Mouse (Mus musculus) adrenal gland, postnatal 25 days (tissue): ENCODE results near the gene Ext2. TPM values are rescaled to one million over a fixed set of nuclear protein-coding genes. Genes with fewer than 3 reads are reported as not detected.
A peak's percentile ranks its signal among the peaks of the same experiment; 100 is the strongest.

ENCODE experiments used
- DNase-seq: peaks from one replicate; pipeline ENCODE4 v3.0.0; 2021; ENCODE audit warnings: mixed read lengths
- total RNA-seq: library from RNA; stranded (reverse); gene quantifications from 2 replicates; pipeline ENCODE4 v1.2.3, GENCODE M21; 2021

Ext2 gene
- total RNA-seq, 1 experiment from 2014 or later, result 101 TPM

DNA sequence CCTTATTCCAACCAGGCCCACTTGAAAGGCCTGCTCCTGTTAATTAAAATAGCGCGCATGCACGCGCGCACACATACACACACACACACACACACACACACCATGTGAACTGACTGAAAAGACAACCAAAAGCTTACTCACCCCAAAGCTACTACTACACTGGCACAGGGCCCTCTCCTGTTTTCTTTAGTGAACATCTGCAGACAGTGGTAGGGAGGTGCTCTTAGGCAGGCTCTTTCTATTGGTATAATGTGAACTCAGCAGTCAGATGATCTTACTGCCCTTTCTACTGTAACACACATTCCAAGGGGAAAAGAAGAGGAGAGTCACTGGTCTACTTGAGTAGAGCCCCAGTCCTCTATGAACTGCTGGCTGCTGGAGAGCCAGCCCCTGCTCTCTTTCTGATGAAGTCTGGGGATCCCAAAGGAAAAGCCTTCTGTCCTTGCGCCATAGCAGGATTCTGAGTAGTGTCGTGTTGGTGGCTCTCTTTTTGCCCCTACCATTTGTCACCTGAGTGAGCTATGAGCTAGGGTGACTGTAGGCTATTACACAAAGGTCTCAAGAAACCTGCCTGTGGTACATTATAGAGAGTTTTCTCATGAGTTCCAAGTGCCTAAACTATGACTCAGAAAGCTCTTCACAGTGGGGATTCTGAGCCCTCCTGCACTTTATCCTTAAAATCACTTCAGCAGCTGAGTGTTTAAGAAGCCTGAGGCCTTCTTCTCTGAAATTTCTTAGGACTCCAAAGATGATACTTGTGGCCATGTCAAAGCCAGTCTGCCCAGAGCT lies 45.9 kb downstream of the Ext2 start:
- no peak for DNase-seq

DNA sequence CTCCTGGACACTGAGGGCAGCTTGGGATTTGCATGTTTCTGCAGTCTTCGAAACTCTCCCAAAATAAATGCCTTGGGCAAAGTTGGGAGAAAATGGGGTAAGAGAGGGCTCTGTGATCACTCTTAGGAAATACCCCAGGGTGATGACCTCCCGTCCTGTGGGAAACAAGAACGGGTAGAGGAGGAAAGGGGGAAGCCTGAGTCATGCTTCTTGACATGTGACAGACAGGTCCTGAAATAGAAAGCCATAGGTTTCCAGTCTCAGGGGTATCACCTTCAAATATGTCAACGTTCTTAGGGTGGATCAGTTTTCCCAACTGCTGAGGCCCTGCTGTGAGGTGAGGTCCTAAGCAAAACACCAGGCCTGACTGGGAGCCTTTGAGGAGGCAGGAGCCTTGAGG lies 46.9 kb downstream of the Ext2 start:
- DNase-seq, result no peak

DNA sequence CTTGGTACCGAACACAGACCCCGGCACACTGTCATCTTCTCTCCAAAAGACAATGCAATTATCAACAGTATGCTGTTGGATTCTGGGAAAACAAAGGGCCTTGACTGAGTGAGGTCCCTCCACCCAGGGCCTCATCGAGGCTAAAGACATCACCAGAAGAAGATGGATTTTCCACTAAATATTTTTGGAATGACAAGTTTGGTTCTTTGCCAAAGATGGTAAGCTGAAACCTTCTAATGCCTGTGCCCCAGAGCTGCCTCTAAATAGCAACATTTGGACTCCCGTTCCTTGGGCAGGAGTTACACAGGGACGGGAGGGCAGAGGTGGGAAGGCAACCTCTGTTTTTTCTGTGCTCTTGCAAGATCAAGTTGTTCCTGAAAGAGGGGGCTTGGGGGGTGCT lies 47.4 kb downstream of the Ext2 start:
- DNase-seq, result no peak

DNA sequence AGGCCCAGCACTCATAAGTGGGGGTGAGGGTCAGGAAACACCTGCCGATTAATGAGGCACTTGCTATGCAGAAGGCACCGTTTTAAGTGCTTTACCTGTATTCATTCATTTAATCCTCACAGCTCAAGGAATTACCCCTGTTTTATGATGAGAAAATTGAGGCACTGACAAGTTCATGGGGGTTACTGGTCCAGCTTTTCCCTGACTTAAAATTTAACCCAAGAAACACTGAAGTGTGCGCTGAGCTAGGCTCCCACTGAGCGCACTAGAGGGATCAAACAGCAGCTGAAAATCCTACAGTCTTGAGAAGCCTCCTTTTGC lies 49.6 kb downstream of the Ext2 start:
- no peak for DNase-seq

DNA sequence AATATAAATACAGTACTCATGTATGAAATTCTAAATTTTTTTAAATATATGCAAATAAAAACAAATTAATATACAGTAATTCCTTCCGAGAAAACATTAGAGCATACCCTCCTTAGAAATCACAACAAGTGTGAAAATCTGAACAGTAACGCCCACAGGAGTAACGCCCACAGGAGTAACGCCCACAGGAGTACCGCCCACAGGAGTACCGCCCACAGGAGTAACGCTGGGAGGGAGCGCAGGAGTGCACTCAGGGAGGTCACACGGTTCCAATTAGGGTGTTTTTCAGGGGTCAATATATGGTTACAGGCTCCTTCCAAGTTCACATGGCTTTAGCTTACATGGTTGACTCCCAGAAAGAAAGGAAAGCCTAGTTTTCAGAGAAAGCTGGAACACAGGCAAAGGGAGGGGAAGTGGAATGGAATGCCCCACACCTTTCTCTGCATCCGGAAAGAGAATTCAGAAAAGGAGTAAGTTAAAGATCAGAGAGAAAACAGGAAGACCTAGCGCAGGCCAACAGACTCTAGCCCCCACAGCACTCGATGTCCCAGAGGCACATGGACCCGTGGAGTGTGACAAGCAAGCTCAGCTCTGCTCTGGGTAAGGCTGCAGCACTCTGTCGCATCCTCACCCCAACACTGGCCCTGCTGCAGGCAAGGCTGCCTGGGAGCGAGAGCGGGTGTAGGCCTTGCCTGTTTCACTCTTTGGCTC lies 50.2 kb downstream of the Ext2 start:
- DNase-seq, result no peak

DNA sequence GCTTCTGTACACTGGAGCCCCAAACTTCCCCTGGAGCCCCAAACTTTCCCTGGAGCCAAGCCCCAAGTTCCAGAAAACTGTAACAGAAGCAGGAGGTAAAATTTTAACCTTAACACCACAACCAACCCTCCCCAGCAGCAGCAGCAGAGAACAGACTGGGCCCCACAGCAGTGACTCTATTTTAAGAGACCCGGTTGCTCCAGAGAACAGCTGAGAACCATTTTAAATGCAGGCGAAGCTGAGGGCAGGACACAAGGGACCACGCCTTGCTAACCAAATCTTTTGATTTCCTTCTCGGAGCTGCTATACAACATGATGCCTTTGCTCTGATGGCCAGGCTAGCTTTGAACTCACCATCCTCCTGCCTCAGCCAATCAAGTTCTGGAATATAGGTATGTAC lies 51.5 kb downstream of the Ext2 start:
- no peak for DNase-seq

DNA sequence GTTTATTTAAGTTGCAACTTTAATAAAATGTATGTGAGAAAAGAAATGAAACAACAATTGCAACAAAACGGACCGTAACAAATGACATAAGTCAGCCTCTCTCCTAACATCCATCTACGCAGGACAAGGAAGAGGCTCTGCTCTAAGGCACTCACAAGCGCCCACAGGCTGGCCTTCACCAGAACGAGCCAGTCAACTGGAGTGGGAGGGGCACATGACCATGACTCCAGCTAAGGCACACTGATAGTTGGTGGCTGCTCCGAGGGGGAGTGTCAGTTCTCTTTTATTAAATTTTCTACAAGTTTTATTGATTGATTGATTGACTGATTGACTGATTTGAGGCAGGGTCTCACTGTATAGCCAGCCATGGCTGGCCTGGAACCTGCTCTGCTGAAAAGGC lies 52.5 kb downstream of the Ext2 start:
- DNase-seq, result peak; percentile 25

DNA sequence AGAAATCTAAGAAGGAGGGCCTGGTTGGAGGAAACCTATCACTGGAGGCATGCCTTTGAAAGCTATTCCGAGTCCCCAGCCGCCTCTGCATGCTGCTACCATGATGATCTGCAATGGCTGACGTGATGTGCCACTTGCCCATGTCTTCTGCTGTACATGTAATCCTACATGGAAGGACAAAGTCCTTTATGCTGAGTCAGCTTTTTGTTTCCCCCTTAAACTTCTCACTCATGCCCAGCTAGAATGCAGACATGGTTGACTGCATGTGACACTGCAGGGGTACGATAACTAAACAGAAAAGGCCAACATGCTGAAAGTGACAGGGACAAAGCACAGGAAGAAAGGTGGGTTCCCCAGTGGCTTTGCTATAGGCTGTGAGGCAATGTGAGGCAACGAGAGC lies 56.6 kb downstream of the Ext2 start:
- no peak for DNase-seq

DNA sequence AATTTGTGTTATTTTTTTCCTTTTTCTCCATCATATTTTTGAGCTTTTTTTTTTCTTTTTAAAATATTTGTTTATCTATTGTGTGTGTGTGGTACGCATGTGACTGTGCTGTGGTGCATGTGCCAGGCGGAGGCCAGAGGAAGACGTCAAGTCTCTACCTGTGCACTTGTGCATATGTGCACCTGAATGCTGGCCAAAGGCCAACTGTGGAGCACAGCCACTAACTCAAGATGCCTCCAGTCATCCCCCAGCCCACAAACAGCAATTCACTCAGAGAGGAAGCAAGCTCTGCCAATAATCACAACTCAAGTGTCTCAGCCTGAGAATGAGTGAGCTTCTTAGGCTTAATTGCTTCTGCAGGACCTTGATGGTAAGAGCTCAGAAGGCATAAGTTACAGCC lies 58.2 kb downstream of the Ext2 start:
- no peak for DNase-seq

DNA sequence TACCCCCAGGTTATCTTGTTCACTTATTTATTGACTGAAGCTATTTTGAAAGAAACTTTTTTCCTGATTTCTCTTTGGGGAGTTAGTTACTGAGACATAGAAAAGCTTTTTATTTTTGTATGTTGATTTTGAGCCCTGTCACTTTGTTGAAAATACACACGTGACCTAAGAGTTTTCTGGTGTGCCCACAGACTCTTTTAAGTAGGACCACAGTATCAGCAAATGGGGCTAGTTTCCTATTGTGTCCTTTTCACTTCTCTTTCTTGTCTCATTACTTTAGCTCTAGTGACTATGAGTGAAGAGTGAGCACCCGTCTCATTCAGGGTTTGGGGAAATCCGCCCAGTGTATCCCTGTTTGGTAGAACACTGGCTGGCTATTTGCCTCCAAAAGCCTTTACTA lies 62.0 kb downstream of the Ext2 start:
- no peak for DNase-seq

DNA sequence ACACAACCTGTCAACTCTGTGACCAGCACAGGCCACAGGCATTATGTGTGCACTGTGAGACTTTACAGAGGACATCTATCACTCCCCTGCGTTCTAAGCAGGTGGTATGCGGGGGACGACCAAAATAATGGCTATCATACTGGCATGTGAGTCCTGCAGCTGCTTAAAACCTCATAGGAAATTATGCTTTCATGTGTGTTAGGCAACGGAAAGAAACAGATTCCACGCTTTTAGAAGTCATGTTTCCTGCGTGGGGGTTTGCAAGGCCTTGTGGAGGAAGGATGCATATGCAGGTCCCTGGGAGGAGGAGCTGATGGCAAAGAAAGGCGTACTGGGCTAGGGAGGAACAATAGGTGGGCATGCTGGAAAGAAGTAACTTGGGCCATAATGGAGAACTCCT lies 63.2 kb downstream of the Ext2 start:
- DNase-seq, result no peak

DNA sequence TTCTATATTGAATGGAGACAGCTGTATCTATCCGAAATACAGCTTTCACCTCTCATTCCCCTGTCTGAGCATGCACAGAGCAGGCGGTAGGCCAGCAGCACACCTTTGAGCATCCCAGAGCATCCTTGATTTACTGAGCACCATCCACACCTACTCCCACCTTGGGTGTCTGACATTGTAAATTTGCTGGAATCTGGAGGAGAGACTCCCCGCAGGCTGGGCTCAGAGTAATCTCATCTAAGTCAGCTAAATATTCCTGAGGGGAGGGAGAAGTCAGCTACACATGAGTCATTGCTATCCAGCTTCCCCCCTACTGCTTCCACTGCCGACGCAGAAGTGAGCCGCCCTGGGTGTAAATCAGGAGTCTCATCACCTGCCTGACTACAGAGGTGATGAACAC lies 64.1 kb downstream of the Ext2 start:
- DNase-seq, result no peak

DNA sequence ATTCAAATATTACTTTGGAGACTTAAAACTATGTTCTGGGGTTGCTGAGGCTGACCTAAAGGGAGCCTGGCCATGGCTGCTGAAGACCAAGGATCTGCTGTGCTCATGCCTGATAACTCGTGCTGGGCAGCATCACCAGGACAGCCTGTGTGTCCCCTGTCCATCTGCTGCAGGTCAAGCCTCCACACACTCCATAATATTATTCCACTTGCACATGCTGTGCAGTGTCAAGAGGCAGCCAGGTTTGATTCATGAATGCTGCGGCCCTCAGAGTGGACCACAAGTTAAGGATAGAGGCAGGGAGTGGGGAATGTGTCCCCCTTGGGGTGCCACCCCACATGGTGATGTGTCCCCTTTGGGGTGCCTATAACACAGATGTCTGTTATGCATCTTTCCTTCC lies 68.0 kb downstream of the Ext2 start:
- no peak for DNase-seq

DNA sequence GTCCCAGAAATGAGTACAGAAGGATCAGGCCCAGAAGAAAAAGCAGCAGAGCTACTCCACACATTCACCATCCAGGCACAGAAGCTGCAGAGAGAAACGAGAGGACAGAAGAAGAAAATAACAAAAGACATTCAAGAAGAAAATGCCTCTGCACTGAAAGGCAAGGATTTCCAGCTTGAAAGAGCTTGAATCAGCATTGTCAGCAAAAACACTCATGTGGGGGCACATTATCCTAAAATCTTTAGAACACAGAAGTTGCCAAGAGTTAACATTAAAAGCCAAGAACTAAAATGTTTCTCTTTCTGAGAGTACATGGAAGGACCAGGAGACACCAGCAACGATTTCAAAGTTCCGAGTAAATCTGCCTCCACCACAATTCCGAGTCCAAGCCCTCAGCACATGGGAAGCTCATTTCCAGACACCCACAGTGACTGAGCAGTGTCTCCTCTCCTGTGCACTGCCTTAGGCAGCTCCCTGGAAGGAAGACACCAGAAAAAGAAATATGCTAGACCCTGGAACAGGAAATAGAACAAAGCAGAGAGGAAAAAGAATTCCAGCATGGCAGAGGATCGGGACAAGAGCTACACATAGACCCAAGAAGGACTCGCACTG lies 69.1 kb downstream of the Ext2 start:
- no peak for DNase-seq

DNA sequence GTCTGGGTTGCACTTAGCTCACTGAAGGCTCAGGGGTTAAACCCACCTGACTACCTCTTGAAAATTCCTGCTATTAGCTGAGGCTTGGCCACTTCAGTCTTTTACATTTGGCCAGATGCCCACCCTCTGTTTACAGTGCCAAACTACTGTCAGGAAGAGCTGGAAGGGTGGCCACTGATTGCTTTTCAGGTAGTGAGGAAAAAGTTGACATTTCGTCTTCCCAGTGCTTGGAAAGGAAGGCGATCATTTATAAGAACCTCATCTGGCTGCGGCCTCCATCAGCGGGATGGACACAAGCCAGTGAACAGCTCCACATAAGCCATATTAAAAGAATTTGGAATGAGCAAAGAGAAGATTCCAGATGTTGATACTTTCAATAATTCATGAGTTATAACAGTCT lies 72.7 kb downstream of the Ext2 start:
- no peak for DNase-seq

DNA sequence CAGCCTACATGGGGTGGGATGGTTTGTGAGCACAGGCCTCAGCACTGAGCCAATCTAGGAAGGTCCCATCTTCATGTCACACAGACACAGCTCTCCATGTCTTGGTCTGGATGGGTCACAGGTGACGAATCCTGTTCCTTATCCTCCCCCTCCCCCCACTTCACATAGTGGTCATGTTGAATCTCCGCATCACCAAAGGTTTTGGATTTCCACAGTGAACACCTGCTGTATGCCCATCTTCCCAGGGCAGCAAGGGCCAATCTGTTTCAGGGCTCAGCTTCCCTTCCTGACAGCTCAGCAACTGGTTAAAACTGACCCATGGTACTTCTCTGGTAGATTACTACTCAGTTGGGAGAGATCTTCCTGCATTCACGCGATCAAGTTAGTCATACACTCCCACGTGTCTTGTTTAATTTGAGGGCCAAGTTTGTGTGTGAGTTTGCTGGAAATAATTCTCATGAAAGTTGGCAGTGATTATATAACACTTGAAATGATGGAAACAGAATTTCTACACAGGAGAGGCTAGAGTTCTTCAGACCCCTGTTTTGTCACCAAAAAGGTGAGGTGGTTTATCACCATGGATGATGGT lies 74.7 kb downstream of the Ext2 start:
- DNase-seq, result no peak

DNA sequence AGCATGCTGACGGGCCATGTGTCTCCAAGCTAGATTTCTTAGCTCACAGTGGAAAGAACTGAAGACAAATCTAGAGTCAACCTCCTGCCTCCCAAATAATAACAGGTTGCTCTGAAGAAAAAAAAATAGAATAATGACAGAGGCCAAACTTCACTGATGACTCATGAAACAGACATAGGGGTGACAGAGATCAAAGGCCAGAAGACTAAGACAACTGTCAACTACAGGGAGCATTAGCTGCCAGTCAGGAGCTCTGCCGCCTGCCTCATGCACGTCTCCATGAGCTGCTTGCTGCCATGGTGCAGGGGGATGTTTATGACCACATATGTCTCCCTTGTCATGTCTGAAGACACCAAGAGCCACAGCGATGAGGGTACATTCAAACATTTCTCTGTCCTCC lies 75.7 kb downstream of the Ext2 start:
- no peak for DNase-seq

DNA sequence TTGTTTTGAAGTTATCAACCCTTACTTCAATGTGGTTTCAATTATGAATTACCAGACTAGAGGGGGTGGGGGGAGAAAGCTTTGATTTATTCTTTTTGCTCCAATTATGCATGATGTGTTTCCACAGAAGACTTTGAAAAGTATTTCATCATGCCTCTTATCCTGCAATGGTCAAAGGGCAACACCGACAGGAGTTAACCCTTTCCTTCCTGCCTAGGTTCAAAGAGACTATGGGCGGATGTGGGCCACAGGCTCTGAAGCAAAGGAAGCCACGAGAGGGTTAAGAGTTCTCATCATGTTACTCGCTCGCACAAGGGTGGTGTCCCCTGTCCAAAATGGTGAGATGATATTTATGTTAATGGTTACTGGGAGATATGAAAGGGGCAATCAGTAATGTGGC lies 76.2 kb downstream of the Ext2 start:
- no peak for DNase-seq

DNA sequence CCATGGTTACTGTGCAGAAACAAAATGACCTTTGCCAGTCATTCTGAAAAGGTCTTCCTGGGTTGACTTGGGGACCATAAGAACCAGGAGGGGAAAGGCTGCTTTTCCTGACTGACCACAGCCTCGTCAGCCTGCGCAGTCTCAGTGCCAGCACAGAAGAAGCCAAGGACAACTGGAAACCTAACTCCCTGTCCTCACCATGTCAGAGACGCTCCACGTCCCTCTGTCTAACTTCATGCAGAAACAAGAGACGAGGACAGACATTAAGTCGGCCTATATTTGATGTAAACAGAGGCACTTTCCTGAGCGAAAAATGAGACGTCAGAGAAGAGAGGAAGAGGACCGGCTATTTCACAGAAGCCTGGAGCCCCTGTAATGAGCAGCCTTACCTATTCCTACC lies 76.6 kb downstream of the Ext2 start:
- DNase-seq, result peak; percentile 11

DNA sequence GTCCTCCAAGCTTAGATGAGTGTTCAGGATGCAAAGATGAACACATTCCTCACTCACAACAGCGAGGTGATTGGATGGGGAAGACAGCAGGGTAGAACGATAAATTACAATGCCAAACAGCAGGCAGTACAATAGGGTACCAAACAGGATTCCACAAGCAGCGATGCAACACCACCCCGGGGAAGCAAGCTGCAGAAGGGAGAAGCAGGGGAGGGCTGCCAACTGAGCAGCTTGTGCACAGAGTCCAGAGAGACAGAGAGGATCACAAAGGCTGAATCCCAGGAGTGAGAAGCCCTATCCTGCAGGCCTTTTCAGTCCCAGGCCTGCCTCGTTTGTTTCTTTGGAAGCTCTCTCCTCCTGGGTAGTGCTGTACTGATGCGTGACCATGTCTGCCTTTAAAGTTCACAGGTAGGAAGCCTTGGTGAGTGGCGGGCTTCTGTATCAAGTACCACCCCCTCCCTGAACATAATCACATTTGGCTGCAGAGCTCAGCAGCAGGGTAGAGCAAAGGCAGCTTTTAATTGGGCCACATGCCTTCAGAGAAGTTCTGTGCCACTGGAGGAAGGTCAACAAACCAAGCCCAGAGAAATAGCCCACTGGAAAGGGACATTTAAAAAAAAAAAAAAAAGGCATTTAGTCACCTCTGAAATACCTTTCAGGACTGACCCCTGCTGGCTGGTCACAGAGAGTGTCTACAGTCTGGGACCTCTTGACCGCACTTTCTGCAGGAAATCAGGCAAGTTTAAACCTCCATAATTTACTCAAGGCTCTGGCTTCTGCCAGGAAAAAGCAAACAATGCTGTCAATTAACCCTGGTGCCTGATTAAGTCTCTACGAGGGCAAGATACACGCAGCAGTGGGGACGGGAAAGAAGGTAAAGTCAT lies 77.8 kb downstream of the Ext2 start:
- DNase-seq, result no peak

DNA sequence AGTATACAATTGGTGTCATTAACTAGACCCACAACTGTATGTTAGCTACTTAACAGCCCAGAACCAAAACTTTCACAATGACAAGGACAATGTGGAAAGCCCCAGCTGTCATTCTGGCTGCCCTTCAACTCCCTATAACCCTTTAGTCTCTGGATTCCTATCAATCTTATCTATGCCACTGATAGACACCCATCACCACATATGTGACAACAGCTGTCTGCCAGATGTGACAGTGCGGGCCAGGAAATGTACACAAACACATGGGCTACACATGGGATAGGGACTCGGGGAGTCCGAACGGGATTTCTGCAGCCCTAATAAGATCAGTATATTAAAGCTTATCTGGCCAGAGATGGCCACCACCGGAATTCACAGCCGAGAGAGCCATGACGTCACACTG lies 80.7 kb downstream of the Ext2 start:
- DNase-seq, result no peak

DNA sequence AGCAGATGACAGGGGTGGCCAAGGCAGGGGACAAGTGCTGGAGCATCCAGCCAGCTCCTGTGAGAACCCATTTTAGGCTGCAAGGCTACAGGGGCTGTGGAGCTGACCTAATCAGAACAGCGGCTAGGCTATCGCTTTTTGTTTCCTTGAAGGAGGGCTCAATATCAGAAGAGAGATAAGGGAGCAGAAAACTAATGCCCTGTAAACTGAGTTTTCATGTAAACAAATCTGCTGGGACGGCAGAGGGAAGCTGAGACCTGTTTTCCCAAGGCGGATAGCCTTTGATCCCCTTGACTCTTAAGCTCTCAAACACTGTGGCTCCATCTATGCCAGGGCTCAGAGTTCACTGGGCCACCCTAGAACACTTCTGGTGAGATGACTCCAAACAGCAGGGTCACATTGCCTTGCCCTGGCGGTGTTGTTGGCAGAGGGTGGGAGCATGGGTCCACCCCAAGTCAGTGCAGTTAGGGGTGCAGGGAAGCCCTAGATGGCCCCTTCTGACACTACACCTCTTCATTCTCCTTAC lies 83.3 kb downstream of the Ext2 start:
- no peak for DNase-seq
